Mouse (Mus musculus) embryonic facial prominence, embryonic 15.5 days (tissue): ENCODE results near the gene Rtn4rl1. TPM values are rescaled to one million over a fixed set of nuclear protein-coding genes. Genes with fewer than 3 reads are reported as not detected.
A peak's percentile ranks its signal among the peaks of the same experiment; 100 is the strongest.
"Not testable (repeated sequence)": the region's sequence is repeated elsewhere in the genome, so short reads cannot be mapped to it uniquely, and the experiment has no call there.

ENCODE experiments used
- ATAC-seq: fragments of 200-750 bp; cut with Nextera tagmentation; 2 replicates; pipeline ENCODE4 v1.8.0; 2017; ENCODE audit warnings: low read depth, moderate TSS enrichment; ENCODE audit not compliant: insufficient number of reproducible peaks, low FRiP score, low TSS enrichment
- H3K27ac ChIP-seq: fragments of 300-500 bp; sonication (generic); replicated peaks from 2 replicates; pipeline ENCODE4 v1.5.1; 2015; ENCODE audit warnings: mild to moderate bottlenecking, inconsistent platforms
- H3K27me3 ChIP-seq: fragments of 300-500 bp; sonication (generic); 2 replicates; pipeline ENCODE4 v1.6.1; 2015; ENCODE audit warnings: inconsistent platforms
- H3K36me3 ChIP-seq: fragments of 300-500 bp; sonication (generic); 2 replicates; pipeline ENCODE4 v1.6.1; 2015; ENCODE audit warnings: mild to moderate bottlenecking, inconsistent platforms
- H3K4me1 ChIP-seq: fragments of 300-500 bp; sonication (generic); 2 replicates; pipeline ENCODE4 v1.6.1; 2015; ENCODE audit warnings: inconsistent platforms
- H3K4me2 ChIP-seq: fragments of 300-500 bp; sonication (generic); replicated peaks from 2 replicates; pipeline ENCODE4 v1.6.1; 2015; ENCODE audit warnings: mild to moderate bottlenecking, inconsistent platforms
- H3K4me3 ChIP-seq: fragments of 300-500 bp; sonication (generic); replicated peaks from 2 replicates; pipeline ENCODE4 v1.5.1; 2015; ENCODE audit warnings: mild to moderate bottlenecking, inconsistent platforms
- H3K9ac ChIP-seq: fragments of 300-500 bp; sonication (generic); 2 replicates; pipeline ENCODE4 v1.6.1; 2015; ENCODE audit warnings: inconsistent platforms
- H3K9me3 ChIP-seq: fragments of 300-500 bp; sonication (generic); replicated peaks from 2 replicates; pipeline ENCODE4 v1.6.1; 2016; ENCODE audit warnings: inconsistent platforms
- WGBS: fragments of 180-500 bp; shearing (Covaris S2); methylation state at CpG from one replicate; pipeline ENCODE4 v1.1.7; 2015; 5-methylcytosine and 5-hydroxymethylcytosine counted together
- polyA plus RNA-seq: library from polyadenylated mRNA; unstranded; fragments of >200 nt; fragmentation: Nextera tagmentation; extraction: Ambion mirVana; gene quantifications from 2 replicates; pipeline ENCODE4 v1.2.1, GENCODE M21; 2015

Gene Rtn4rl1
- polyA plus RNA-seq, 1 experiment from 2014 or later, result 6.4 TPM

DNA sequence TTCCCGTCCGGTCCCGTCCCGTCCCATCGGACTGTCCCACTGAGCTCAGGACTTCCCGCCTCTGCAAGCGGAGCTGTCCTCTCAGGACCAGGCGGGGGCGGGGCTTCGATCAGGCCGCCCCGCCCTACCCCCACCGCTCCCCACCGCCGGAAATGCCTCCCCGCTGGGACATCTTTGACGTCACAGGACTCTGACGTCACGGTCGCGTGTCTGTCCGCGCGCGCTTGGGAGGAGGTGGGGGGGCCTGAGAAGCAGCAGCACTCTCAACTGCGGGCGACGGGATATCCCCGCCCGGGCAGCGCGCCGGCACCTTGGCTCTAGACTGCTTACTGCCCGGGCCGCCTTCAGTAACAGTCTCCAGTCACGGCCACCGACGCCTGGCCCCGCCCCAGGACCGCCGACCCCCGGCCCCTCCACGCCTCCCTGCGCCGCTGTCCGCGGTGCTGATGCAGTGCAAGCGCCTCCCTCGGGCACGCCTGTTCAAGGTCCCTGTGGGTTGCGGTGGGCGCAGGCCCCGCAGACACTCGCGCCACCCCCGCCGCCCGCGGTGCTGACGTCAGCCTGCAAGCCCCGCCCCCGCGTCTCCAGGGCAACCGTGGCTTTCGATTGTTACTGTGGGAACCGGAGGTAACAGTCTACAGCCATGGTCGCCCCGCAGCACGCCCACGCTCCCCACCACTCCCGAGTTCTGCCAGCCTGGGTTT lies 20.3 kb upstream of the Rtn4rl1 start:
- Histone ChIP-seq H3K4me3 (peak overlapping the region; percentile 63), H3K4me2 (peak overlapping the region; percentile 93), H3K9ac (peak overlapping the region; percentile 16; the same call in 1 of the 2 replicates), H3K9me3 (no peaks in the 10 kb centered on the region), H3K27ac (no peak overlapping the region), H3K27me3 (peaks cover 60% of the 10 kb centered on the region), H3K36me3 (peaks cover 13% of the 10 kb centered on the region), H3K4me1 (peaks cover 66% of the 10 kb centered on the region)
- under 1% methylated on average over 71 of the region's 71 CpGs for WGBS
- peak; percentile 48 for ATAC-seq

DNA sequence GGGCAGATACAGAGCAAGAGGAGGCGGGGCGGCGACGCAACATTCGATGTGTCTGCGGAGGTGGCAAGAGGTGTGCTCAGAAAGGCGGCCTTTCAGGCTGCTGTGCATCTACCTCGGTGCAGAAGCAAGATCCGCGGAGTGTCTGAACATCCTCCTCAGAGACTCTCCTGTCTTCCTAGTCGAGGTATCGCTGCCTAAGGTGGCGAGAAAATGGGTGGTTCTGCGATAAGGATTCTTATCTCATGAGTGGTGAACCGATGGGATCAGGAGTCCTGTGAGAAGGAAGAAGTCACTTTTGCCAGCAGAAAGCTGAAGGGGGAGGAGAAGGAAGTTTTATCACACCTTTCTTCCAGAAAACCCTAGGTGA lies 19.8 kb upstream of the Rtn4rl1 start:
- H3K27me3 ChIP-seq, result peaks cover 55% of the 10 kb centered on the region
- H3K9ac ChIP-seq, result peak overlapping the region; percentile 16; the same call in 1 of the 2 replicates
- peaks cover 62% of the 10 kb centered on the region for H3K4me1 ChIP-seq
- WGBS, result 4% methylated on average over 15 of the region's 15 CpGs
- no peak overlapping the region for H3K27ac ChIP-seq
- peak overlapping the region; percentile 63 for H3K4me3 ChIP-seq
- ATAC-seq, result no peak
- peaks cover 13% of the 10 kb centered on the region for H3K36me3 ChIP-seq
- H3K4me2 ChIP-seq, result peak overlapping the region; percentile 93
- no peaks in the 10 kb centered on the region for H3K9me3 ChIP-seq

DNA sequence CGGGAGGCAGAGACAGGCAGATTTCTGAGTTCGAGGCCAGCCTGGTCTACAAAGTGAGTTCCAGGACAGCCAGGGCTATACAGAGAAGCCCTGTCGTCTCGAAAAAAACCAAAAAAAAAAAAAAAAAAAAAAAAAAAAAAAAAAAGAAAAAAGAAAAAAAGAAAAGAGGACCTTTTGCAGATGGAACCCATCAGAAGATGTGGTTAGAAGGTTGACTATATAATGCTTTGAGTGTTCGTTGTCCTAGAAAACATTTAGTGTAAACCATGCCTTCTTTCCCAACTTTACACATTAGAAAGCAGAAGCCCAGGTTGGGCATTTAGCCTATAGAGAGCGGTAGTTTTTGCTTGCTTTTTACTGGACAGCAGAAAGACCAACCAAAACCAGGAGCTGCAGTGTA lies 19.0 kb upstream of the Rtn4rl1 start:
- not testable (repeated sequence) for H3K4me2 ChIP-seq, H3K9ac ChIP-seq, ATAC-seq, H3K4me3 ChIP-seq, H3K27ac ChIP-seq, H3K9me3 ChIP-seq
- Histone ChIP-seq H3K4me1 (peaks cover 58% of the 10 kb centered on the region), H3K36me3 (peaks cover 13% of the 10 kb centered on the region), H3K27me3 (peaks cover 47% of the 10 kb centered on the region)
- 68% methylated on average over 6 of the region's 6 CpGs for WGBS

DNA sequence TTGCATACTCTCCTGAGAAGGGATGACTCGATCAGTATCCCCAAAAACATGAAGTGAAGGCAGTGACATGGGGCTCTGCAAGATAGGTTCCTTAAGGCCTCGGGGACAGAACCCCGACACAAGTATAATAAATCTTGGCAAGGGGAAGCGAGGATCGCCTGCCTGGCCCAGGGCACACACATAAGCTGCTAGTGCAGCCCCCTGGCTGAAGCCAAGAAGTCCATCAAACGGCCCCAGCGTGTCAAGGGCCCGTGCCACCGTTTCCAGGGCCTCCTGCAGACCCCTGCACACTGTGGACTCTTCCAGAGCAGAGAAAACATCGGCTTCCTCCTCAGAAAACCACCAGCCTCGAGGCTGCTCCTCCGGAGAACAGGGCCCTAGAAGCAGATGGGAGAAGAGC lies 15.6 kb upstream of the Rtn4rl1 start:
- H3K4me1 ChIP-seq, result peaks cover 25% of the 10 kb centered on the region
- H3K9me3 ChIP-seq, result no peaks in the 10 kb centered on the region
- no peak for ATAC-seq
- H3K9ac ChIP-seq, result peak overlapping the region; percentile 53
- H3K4me2 ChIP-seq, result peak overlapping the region; percentile 71
- peak overlapping the region; percentile 59 for H3K4me3 ChIP-seq
- H3K27me3 ChIP-seq, result peaks cover 13% of the 10 kb centered on the region
- peaks cover 40% of the 10 kb centered on the region for H3K36me3 ChIP-seq
- 0 out of 2 replicates have a peak overlapping the region, but pooled peaks have one; percentile 82 for H3K27ac ChIP-seq
- WGBS, result 51% methylated on average over 12 of the region's 12 CpGs

DNA sequence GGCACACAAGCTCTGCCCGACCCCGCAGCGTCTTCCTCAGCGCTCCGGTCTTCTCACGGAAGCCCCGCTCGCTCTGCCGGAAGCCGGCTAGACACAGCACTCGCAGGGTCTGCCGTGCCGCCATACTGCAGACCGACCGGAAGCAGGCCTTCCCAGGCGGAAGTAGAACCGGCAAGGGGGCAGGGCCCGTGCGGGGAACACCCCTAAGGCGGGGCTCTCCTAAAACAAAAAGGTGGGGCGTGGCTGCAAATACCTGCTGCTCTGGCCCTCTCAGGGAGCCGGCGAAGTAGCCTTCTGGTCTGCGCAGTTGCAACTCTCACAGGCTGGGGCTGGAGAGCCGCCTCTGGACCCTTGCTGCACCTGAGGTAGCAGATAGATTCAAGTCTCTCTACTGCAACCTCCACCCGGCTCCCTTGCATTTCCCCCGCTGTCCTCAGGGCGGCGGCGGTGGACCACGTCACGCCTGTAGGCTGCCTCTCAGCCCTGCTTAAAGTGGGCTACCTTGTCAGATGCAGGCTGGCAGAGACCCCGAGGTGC lies 14.8 kb upstream of the Rtn4rl1 start, which contains the start of gene Ovca2:
Ovca2 (minus strand) TSS at position 164 of the 537 bp plus-strand sequence.
- peaks cover 48% of the 10 kb centered on the region for H3K36me3 ChIP-seq

DNA sequence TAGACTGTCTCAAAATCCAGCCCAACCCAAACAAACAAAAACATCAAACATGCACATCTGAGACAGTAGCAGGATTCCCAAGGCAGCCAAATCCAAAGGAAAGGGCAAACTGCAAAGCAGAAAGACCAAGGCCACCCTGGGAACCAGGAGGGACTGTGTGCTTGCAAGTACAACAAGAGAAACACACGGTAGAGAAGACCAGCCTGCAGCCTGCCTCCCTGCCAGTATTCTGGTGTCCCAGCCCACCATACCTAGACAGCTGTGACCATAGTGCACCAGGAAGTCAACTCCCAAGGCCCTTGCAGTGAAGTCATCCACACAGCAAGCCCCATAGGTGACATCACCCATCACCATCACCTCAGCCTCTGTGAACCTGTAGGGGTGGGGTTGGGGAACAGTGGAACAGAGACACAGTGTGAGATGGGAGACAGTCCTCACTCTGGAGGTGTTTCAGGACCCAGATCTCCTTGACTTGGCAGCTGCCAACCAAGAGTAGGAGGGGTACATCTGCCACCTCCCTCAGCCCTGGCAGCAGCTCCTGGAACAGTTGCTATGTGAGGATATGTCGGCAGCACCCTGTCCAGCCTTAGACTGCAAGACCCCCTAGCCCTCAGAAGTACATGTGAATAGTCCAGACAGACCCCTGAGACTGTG lies 9.5 kb upstream of the Rtn4rl1 start:
- no peak overlapping the region for H3K4me3 ChIP-seq
- no peak overlapping the region for H3K9ac ChIP-seq
- peaks cover 6% of the 10 kb centered on the region for H3K4me1 ChIP-seq
- no peak overlapping the region for H3K4me2 ChIP-seq
- H3K9me3 ChIP-seq, result no peaks in the 10 kb centered on the region
- no peak for ATAC-seq
- H3K36me3 ChIP-seq, result peaks cover 41% of the 10 kb centered on the region
- no peak overlapping the region for H3K27ac ChIP-seq
- 81% methylated on average over 2 of the region's 2 CpGs for WGBS
- no peaks in the 10 kb centered on the region for H3K27me3 ChIP-seq

More for the DNA sequence above, 14.8 kb upstream of the Rtn4rl1 start, which contains the start of gene Ovca2:
- ATAC-seq, result peak; percentile 94
- under 1% methylated on average over 33 of the region's 33 CpGs for WGBS
- Histone ChIP-seq H3K9ac (peak within 1 kb of the TSS; percentile 53), H3K4me1 (peaks cover 18% of the 10 kb centered on the region), H3K4me2 (peak within 1 kb of the TSS; percentile 71), H3K9me3 (no peaks in the 10 kb centered on the region), H3K4me3 (peak within 1 kb of the TSS; percentile 59), H3K27me3 (peaks cover 6% of the 10 kb centered on the region; the same call in 1 of the 2 replicates), H3K27ac (peak within 1 kb of the TSS; percentile 82)

DNA sequence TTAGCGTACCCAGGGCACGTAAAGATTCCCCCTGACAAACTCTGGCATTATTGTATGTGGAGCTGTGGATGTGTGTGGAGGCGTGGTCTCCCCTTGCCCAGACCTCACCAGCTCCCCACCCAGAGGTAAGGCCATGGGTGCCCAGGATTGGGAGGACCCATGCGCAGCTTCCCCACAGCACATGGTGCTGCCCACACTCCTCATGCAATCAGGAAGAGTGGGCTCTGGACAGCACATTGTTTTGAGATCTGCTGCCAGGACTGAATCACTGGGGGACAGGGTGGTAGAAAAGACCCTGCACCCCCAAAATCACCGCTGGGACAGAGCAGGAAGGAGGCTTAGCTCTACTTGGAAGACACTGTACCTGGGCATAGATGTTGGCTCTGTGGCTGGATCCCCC lies 9.0 kb upstream of the Rtn4rl1 start:
- no peaks in the 10 kb centered on the region for H3K9me3 ChIP-seq
- H3K27me3 ChIP-seq, result no peaks in the 10 kb centered on the region
- H3K36me3 ChIP-seq, result peaks cover 41% of the 10 kb centered on the region
- no peak overlapping the region for H3K4me2 ChIP-seq
- ATAC-seq, result 0 out of 2 replicates have a peak, but pooled peaks have one; percentile 35
- H3K27ac ChIP-seq, result no peak overlapping the region; the same call in 1 of the 2 replicates
- no peak overlapping the region for H3K4me3 ChIP-seq
- 89% methylated on average over 5 of the region's 5 CpGs for WGBS
- peaks cover 10% of the 10 kb centered on the region for H3K4me1 ChIP-seq
- H3K9ac ChIP-seq, result no peak overlapping the region

DNA sequence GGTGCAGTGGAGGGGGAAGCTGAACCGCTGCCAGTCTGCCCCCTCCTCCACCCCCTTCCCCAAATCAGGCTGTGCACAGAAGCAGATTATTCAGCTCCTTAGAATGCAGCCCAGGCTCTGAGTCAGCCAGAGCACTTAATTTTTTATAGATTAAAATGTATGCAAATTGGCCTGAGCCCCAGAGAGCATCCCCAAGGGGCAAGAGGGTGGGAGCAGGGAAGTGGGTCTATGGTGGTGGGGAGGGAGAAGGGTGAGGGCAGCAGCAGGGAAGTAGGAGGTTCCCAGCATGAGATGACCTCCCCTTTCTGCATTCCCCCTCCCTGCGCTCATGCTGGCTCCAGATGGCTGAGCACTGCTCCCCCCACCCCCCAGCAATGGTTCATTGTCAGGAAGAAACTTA lies 8.6 kb upstream of the Rtn4rl1 start:
- no peak overlapping the region for H3K4me3 ChIP-seq
- H3K4me2 ChIP-seq, result no peak overlapping the region
- no peak for ATAC-seq
- no peaks in the 10 kb centered on the region for H3K27me3 ChIP-seq
- H3K36me3 ChIP-seq, result peaks cover 41% of the 10 kb centered on the region
- H3K4me1 ChIP-seq, result peaks cover 13% of the 10 kb centered on the region
- 74% methylated on average over 2 of the region's 2 CpGs for WGBS
- no peaks in the 10 kb centered on the region for H3K9me3 ChIP-seq
- H3K9ac ChIP-seq, result no peak overlapping the region
- no peak overlapping the region; the same call in 1 of the 2 replicates for H3K27ac ChIP-seq

DNA sequence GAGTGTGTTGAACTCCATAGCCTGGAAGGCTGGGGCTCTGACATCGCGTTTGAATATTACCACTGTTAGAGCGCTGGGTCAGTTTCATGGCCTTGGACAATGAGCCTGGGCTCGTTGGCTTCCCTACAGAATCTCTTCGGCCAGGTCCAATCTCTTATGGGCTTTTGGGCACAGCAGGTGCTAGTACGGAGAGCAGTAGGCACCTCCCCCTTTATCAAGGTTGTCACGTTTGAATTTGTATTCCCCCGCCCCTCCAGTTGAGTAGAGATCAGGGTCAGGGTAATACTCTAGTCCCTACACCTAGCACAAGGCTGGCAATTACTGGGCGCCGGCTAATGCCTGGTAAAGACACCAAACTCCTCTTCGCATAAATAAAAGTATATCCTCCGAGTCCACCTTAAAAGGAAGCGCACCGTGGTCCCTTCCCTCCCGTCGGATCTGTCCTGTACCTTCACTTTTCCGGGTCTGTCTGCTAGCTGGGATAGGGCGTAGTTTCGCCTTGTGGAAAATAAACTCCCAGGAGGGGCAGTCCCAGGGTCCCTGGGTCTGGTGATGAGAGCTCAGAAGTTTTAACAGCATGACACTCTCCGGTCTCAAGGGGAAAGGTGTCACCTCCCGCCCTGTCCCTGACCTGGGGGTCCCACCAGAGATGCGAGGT lies 3.7 kb upstream of the Rtn4rl1 start:
- Histone ChIP-seq H3K27me3 (peaks cover 37% of the 10 kb centered on the region), H3K36me3 (no peaks in the 10 kb centered on the region), H3K4me2 (peak overlapping the region; percentile 85), H3K4me3 (peak overlapping the region; percentile 91), H3K9ac (peak overlapping the region; percentile 54), H3K4me1 (peaks cover 52% of the 10 kb centered on the region), H3K27ac (no peak overlapping the region), H3K9me3 (no peaks in the 10 kb centered on the region)
- WGBS, result 1% methylated on average over 22 of the region's 22 CpGs
- ATAC-seq, result no peak

DNA sequence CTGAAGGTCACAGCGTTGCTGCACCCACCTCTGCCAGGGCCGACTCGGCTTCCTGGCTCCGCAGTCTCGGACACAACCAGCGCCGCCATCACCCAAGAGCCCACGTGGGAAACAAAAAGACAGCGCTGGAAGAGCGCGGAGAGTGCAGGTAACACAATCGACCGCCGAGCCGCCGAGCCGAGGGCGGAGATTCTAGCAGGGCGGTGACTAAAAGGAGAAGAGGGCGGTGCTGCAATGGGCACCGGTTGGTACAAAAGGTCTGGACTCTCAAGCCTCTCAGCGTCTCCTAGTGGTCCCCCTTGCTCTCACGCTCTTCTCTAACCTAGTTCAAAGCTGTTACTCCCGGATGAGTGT lies 3.2 kb upstream of the Rtn4rl1 start:
- Histone ChIP-seq H3K9ac (peak overlapping the region; percentile 54), H3K27me3 (peaks cover 42% of the 10 kb centered on the region), H3K9me3 (no peaks in the 10 kb centered on the region), H3K27ac (0 out of 2 replicates have a peak overlapping the region, but pooled peaks have one; percentile 23), H3K4me1 (peaks cover 56% of the 10 kb centered on the region), H3K4me2 (peak overlapping the region; percentile 85), H3K36me3 (no peaks in the 10 kb centered on the region), H3K4me3 (peak overlapping the region; percentile 91)
- WGBS, result under 1% methylated on average over 24 of the region's 24 CpGs
- ATAC-seq, result peak; percentile 70
